Mouse (Mus musculus): Measurements from ENCODE around the gene Tmem50b.

DNA sequence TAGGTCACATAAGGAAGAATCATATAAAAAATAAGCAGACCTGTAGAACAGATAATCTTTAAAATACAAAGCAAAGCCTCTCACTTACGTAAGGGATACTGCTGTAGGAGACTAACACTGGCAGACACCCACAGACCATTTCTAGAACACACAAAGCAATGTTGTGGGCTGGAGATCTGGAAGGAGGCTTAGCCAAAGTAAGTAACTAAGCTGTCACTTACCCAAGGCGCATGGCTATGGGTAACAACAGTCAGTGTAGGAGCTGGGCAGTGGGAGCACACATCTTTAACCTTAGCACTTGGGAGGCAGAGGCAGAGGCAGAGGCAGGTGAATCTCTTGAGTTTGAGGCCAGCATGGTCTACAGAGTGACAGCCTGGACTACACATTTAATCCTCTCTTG is 42.0 kb upstream of the Tmem50b start:
- TF ChIP-seq CTCF (IDR thresholded peaks at IDR 0.05; ENCODE audit: borderline replicate concordance, insufficient read depth, low read length) (no peak), POLR2A (IDR thresholded peaks at IDR 0.05; ENCODE audit: low read depth, low read length) (no peak)
